Mouse (Mus musculus) lung, postnatal 0 days (tissue): ENCODE data around the gene Ccdc160.

ENCODE experiments used
- CTCF ChIP-seq: IDR thresholded peaks from 2 replicates; pipeline ENCODE4 v1.5.1; 2016; ENCODE audit warnings: antibody characterized with exemption, mild to moderate bottlenecking
- EP300 ChIP-seq: IDR thresholded peaks from 2 replicates; pipeline ENCODE4 v1.6.1; 2016; ENCODE audit warnings: antibody characterized with exemption, mild to moderate bottlenecking, control low read depth

DNA sequence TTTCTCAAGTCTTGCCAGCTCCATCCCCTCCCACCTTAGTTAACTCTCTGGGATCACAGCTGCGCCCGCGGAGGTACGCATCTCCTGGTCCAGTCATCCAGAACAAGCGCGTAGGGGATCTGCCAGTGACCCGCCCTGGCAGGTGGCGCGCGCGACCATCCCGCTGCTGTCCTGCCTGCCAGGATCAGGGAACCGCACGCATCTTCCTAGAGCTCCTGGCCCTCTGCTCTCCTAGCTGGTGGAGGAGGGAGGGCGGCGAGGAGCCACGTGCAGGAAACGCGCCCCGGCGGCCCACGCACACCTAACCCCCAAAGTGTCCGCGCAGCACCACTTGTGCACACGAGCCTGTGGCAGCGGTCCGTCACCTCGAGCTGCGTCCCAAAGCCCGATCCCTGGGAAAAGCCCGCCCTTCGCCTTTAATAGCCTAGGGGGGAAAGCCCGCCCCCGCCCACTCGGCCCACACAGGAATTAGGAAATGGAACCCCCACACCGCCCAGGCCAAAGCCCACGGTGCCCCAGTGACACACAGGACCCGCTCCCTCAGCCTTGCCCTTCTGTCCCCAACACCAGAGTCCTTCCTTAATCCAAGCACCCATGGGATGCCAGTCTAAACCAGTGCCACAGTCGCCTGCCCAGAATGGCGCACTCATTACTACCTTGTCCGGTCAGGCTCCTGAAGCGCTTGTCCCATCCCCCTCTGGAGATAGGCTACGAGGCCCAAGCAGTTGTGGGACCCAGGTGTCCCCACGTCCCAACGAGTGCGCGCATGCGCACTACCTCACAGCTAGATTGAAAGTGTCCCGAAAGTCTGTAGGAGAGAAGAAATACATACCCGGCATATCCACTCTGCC, 46.6 kb upstream of the Ccdc160 start:
- TF ChIP-seq EP300 (no peak), CTCF (no peak)
